Mouse (Mus musculus) ES-Bruce4 (cell line): ENCODE measurements around the gene AC109138.7.

Experiments
- CTCF ChIP-seq: IDR thresholded peaks from one replicate; pipeline ENCODE4 v1.8.1; 2011; ENCODE audit warnings: low read depth, low read length
- POLR2A ChIP-seq: IDR thresholded peaks from one replicate; pipeline ENCODE4 v1.8.1; 2011; ENCODE audit warnings: low read length; ENCODE audit not compliant: insufficient read depth

DNA sequence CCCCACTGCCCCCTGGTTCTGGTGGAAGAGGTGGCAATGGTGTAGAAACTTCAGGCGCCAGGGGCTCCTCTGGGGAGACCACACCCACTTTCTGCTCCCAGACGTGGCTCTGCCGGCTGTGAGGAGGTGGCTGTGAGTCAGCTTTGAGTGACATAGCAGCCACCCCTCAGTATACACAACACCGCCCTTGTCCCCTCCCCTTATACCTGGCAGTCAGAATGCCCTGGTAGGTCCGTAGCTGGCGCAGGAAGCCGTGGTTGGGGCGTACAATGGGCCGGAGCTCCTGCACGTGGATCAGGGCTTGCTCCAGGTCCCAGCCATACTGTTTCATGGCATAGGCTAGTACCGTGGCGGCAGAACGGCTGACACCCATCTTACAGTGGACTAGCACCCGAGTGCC is 49.5 kb downstream of the AC109138.7 start:
- TF ChIP-seq POLR2A (no peak), CTCF (no peak)
